Comparison of ENCODE assay signal across 21 mouse cellular contexts in the genomic region with DNA sequence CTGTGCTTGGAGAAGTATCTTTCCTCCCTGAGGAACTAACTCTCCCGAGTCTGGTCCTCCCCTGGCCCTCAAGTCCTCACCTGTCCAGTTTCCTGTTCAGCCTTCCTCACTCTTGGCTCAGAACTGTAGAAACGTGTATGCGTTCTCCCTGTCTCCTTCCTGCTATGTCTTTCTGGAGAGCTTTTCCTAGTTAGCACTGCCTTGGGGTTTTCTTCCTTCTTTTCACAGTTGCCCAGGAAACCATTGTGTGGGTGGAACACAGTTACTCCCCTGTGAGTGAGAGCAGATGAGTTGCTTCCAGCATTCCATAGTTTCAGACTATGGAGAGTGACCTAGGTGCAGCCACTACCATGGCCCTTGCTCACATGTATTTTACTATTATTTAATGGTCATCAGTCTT. TPM values are rescaled to one million over a fixed set of nuclear protein-coding genes. Genes with fewer than 3 reads are reported as not detected.
A peak's percentile ranks its signal among the peaks of the same experiment; 100 is the strongest.
DNase-seq lines count a peak whose midpoint lies in the region; ATAC-seq and TF ChIP-seq lines count a peak whose summit lies in the region.
"Had no signal": no experiment of that assay in that cellular context is flagged by ENCODE, and none has a peak within 500 bp of the region (broad histone marks: within the 10 kb centered on the region; RNA-seq: fewer than 3 reads in every experiment).

No protein-coding gene starts in this region.

- H3K9me3 ChIP-seq in hindbrain, embryonic 13.5 days: no peaks in the 10 kb centered on the region
- H3K9me3 ChIP-seq in hindbrain, embryonic 14.5 days (ENCODE audit: control insufficient read depth, low read length): no peaks in the 10 kb centered on the region
- no peaks in the 10 kb centered on the region for H3K9me3 ChIP-seq in lung, postnatal 0 days (ENCODE audit: low read length)
- H3K9me3 ChIP-seq in stomach, postnatal 0 days (ENCODE audit: control insufficient read depth, low read length): no peaks in the 10 kb centered on the region
- no peaks in the 10 kb centered on the region for H3K9me3 ChIP-seq in kidney, embryonic 15.5 days (replicated peaks)
- H3K9me3 ChIP-seq: forebrain, embryonic 12.5 days; heart, embryonic 13.5 days; liver, embryonic 12.5 days had no signal

- no peak for DNase-seq in hindbrain, embryonic 14.5 days (ENCODE audit: low spot score)
- DNase-seq in lung, postnatal 0 days (ENCODE audit: low spot score): peak; percentile 36
- no peak for DNase-seq in lung, postnatal 25 days (ENCODE audit: low spot score)
- DNase-seq in frontal cortex, postnatal 36 days (ENCODE audit: low spot score in 2 of 2): peak; percentile 33 to 77
- peak; percentile 14 for DNase-seq in stomach, postnatal 0 days (ENCODE audit: low spot score)
- DNase-seq in ovary, postnatal 36 days (ENCODE audit: low spot score): no peak
- DNase-seq: adrenal gland, postnatal 25 days; gastrocnemius, postnatal 36 days; kidney, adult 9 months; layer of hippocampus, postnatal 36 days; spleen, adult 18-20 months had no signal

- ATAC-seq in hindbrain, embryonic 13.5 days (ENCODE audit: low FRiP score): no peak
- no peak for ATAC-seq in hindbrain, embryonic 14.5 days (ENCODE audit: low FRiP score)
- ATAC-seq in lung, postnatal 0 days: peak; percentile 50
- 0 out of 2 replicates have a peak, but pooled peaks have one; percentile 11 for ATAC-seq in stomach, postnatal 0 days (ENCODE audit: low FRiP score, low TSS enrichment)
- no peak for ATAC-seq in kidney, embryonic 15.5 days (replicated peaks; ENCODE audit: low FRiP score)
- ATAC-seq: liver, embryonic 12.5 days had no signal

- no peak for TF ChIP-seq EP300 in lung, postnatal 0 days (IDR thresholded peaks at IDR 0.05)
- no peak for TF ChIP-seq EP300 in stomach, postnatal 0 days (optimal IDR thresholded peaks at IDR 0.05)

- H3K27me3 ChIP-seq in hindbrain, embryonic 13.5 days: no peaks in the 10 kb centered on the region
- H3K27me3 ChIP-seq in hindbrain, embryonic 14.5 days (ENCODE audit: control insufficient read depth, insufficient read depth, low read length): no peaks in the 10 kb centered on the region
- no peaks in the 10 kb centered on the region for H3K27me3 ChIP-seq in lung, postnatal 0 days (replicated peaks; ENCODE audit: insufficient read depth, low read length)
- H3K27me3 ChIP-seq in stomach, postnatal 0 days (ENCODE audit: control insufficient read depth, insufficient read depth, low read length): no peaks in the 10 kb centered on the region
- no peaks in the 10 kb centered on the region for H3K27me3 ChIP-seq in kidney, embryonic 15.5 days
- H3K27me3 ChIP-seq: forebrain, embryonic 12.5 days; heart, embryonic 13.5 days; liver, embryonic 12.5 days had no signal

- no peak overlapping the region for H3K4me2 ChIP-seq in hindbrain, embryonic 13.5 days
- H3K4me2 ChIP-seq in hindbrain, embryonic 14.5 days (replicated peaks): no peak overlapping the region
- H3K4me2 ChIP-seq in lung, postnatal 0 days (replicated peaks; ENCODE audit: low read depth, low read length): no peak overlapping the region
- no peak overlapping the region for H3K4me2 ChIP-seq in stomach, postnatal 0 days (replicated peaks; ENCODE audit: low read depth)
- H3K4me2 ChIP-seq in kidney, embryonic 15.5 days: no peak overlapping the region
- H3K4me2 ChIP-seq: forebrain, embryonic 12.5 days; heart, embryonic 13.5 days; liver, embryonic 12.5 days; midbrain, embryonic 11.5 days had no signal

- 48% methylated on average over 3 of the region's 3 CpGs for WGBS in hindbrain, embryonic 13.5 days
- 49% methylated on average over 3 of the region's 3 CpGs for WGBS in hindbrain, embryonic 14.5 days
- WGBS in lung, postnatal 0 days: 39% methylated on average over 3 of the region's 3 CpGs
- 36% methylated on average over 3 of the region's 3 CpGs for whole genome bisulfite sequencing in stomach, postnatal 0 days
- WGBS in kidney, embryonic 15.5 days: 71% methylated on average over 3 of the region's 3 CpGs

- H3K4me3 ChIP-seq in hindbrain, embryonic 13.5 days: no peak overlapping the region
- no peak overlapping the region for H3K4me3 ChIP-seq in hindbrain, embryonic 14.5 days (replicated peaks; ENCODE audit: low read length)
- no peak overlapping the region for H3K4me3 ChIP-seq in lung, postnatal 0 days (ENCODE audit: low read depth, low read length)
- H3K4me3 ChIP-seq in stomach, postnatal 0 days (ENCODE audit: low read depth, low read length): no peak overlapping the region
- H3K4me3 ChIP-seq in kidney, embryonic 15.5 days (replicated peaks): no peak overlapping the region
- H3K4me3 ChIP-seq: forebrain, embryonic 12.5 days; heart, embryonic 13.5 days; liver, embryonic 12.5 days; myocyte had no signal

- 0 out of 2 replicates have a peak, but pooled peaks cover 4% of the 10 kb centered on the region for H3K4me1 ChIP-seq in hindbrain, embryonic 13.5 days (replicated peaks)
- no peaks in the 10 kb centered on the region for H3K4me1 ChIP-seq in hindbrain, embryonic 14.5 days (replicated peaks; ENCODE audit: control insufficient read depth, insufficient read depth, low read length)
- H3K4me1 ChIP-seq in lung, postnatal 0 days (ENCODE audit: insufficient read depth, low read depth, low read length): no peaks in the 10 kb centered on the region
- no peaks in the 10 kb centered on the region for H3K4me1 ChIP-seq in stomach, postnatal 0 days (replicated peaks; ENCODE audit: control insufficient read depth, insufficient read depth)
- no peaks in the 10 kb centered on the region for H3K4me1 ChIP-seq in kidney, embryonic 15.5 days
- H3K4me1 ChIP-seq: heart, embryonic 13.5 days had no signal

- no peak for TF ChIP-seq CTCF in lung, postnatal 0 days (IDR thresholded peaks at IDR 0.05)
- no peak for TF ChIP-seq CTCF in stomach, postnatal 0 days (IDR thresholded peaks at IDR 0.05; ENCODE audit: low read depth)

- H3K9ac ChIP-seq in hindbrain, embryonic 13.5 days: no peak overlapping the region
- no peak overlapping the region for H3K9ac ChIP-seq in hindbrain, embryonic 14.5 days
- H3K9ac ChIP-seq in lung, postnatal 0 days (replicated peaks; ENCODE audit: low read depth): no peak overlapping the region
- H3K9ac ChIP-seq in stomach, postnatal 0 days (ENCODE audit: low read length): no peak overlapping the region
- no peak overlapping the region for H3K9ac ChIP-seq in kidney, embryonic 15.5 days
- H3K9ac ChIP-seq: forebrain, embryonic 12.5 days; heart, embryonic 13.5 days; liver, embryonic 12.5 days had no signal

- H3K36me3 ChIP-seq in hindbrain, embryonic 13.5 days: peaks cover 34% of the 10 kb centered on the region
- H3K36me3 ChIP-seq in hindbrain, embryonic 14.5 days (replicated peaks; ENCODE audit: control insufficient read depth, insufficient read depth): peaks cover 36% of the 10 kb centered on the region
- H3K36me3 ChIP-seq in lung, postnatal 0 days (ENCODE audit: insufficient read depth, low read length): no peaks in the 10 kb centered on the region
- peaks cover 12% of the 10 kb centered on the region; the same call in 1 of the 2 replicates for H3K36me3 ChIP-seq in stomach, postnatal 0 days (ENCODE audit: control insufficient read depth, insufficient read depth, low read length)
- H3K36me3 ChIP-seq in kidney, embryonic 15.5 days: peaks cover 68% of the 10 kb centered on the region

- H3K27ac ChIP-seq in hindbrain, embryonic 13.5 days: 0 out of 2 replicates have a peak overlapping the region, but pooled peaks have one; percentile 25
- H3K27ac ChIP-seq in hindbrain, embryonic 14.5 days: no peak overlapping the region
- no peak overlapping the region for H3K27ac ChIP-seq in lung, postnatal 0 days (ENCODE audit: low read length)
- 0 out of 2 replicates have a peak overlapping the region, but pooled peaks have one; percentile 18 for H3K27ac ChIP-seq in stomach, postnatal 0 days (replicated peaks)
- H3K27ac ChIP-seq in kidney, embryonic 15.5 days: no peak overlapping the region
- H3K27ac ChIP-seq: forebrain, embryonic 12.5 days; heart, embryonic 13.5 days; liver, embryonic 12.5 days had no signal

RNA-seq across cellular contexts. Expression of gene N4bp2l1, which starts 30.8 kb away (rescaled TPM):
- polyA plus RNA-seq in hindbrain, embryonic 13.5 days (2015; fragmentation: Nextera tagmentation; extraction: Ambion mirVana): 7.7 and 8.6 TPM in 2 replicates
- 16.6 and 17.5 TPM in 2 replicates for polyA plus RNA-seq in hindbrain, embryonic 14.5 days (2014; fragmentation: Nextera tagmentation; extraction: Ambion mirVana)
- 14.0 and 15.2 TPM in 2 replicates for polyA plus RNA-seq in lung, postnatal 0 days (2015; fragmentation: Nextera tagmentation; extraction: Ambion mirVana)
- polyA plus RNA-seq in stomach, postnatal 0 days (2015; fragmentation: Nextera tagmentation; extraction: Ambion mirVana): 10.5 and 11.9 TPM in 2 replicates
- 4.5 and 5.9 TPM in 2 replicates for polyA plus RNA-seq in kidney, embryonic 15.5 days (2015; fragmentation: Nextera tagmentation; extraction: Ambion mirVana)

RNA-seq across cellular contexts. Expression of gene Brca2, which starts 43.8 kb away (rescaled TPM):
- polyA plus RNA-seq in hindbrain, embryonic 13.5 days (2015; fragmentation: Nextera tagmentation; extraction: Ambion mirVana): 13.6 and 15.6 TPM in 2 replicates
- polyA plus RNA-seq in hindbrain, embryonic 14.5 days (2014; fragmentation: Nextera tagmentation; extraction: Ambion mirVana): 10.4 and 10.9 TPM in 2 replicates
- polyA plus RNA-seq in lung, postnatal 0 days (2015; fragmentation: Nextera tagmentation; extraction: Ambion mirVana): 5.3 and 6.5 TPM in 2 replicates
- 6.1 and 6.6 TPM in 2 replicates for polyA plus RNA-seq in stomach, postnatal 0 days (2015; fragmentation: Nextera tagmentation; extraction: Ambion mirVana)
- 24.0 and 27.4 TPM in 2 replicates for polyA plus RNA-seq in kidney, embryonic 15.5 days (2015; fragmentation: Nextera tagmentation; extraction: Ambion mirVana)

RNA-seq across cellular contexts. Expression of gene Zar1l, which starts 48.3 kb away (rescaled TPM):
- not detected in 2 replicates for polyA plus RNA-seq in hindbrain, embryonic 13.5 days (2015; fragmentation: Nextera tagmentation; extraction: Ambion mirVana)
- polyA plus RNA-seq in hindbrain, embryonic 14.5 days (2014; fragmentation: Nextera tagmentation; extraction: Ambion mirVana): not detected in 2 replicates
- polyA plus RNA-seq in lung, postnatal 0 days (2015; fragmentation: Nextera tagmentation; extraction: Ambion mirVana): not detected in 2 replicates
- polyA plus RNA-seq in stomach, postnatal 0 days (2015; fragmentation: Nextera tagmentation; extraction: Ambion mirVana): not detected in 2 replicates
- not detected in 2 replicates for polyA plus RNA-seq in kidney, embryonic 15.5 days (2015; fragmentation: Nextera tagmentation; extraction: Ambion mirVana)
- polyA plus RNA-seq: C2C12; embryonic facial prominence, embryonic 14.5 days; forebrain, embryonic 12.5 days; heart, embryonic 13.5 days; liver, embryonic 12.5 days; midbrain, embryonic 11.5 days; myocyte; stomach, embryonic 16.5 days had no signal

Comparison
In these comparisons a context has a peak if more than half of its experiments do, and no peak if none do; other contexts are left out.
1. H3K27ac ChIP-seq: peak in hindbrain, embryonic 13.5 days (single experiment) and stomach, postnatal 0 days (single experiment); none in hindbrain, embryonic 14.5 days (single experiment), lung, postnatal 0 days (single experiment) and kidney, embryonic 15.5 days (single experiment).
2. DNase-seq: peak in lung, postnatal 0 days (single experiment), frontal cortex, postnatal 36 days (2 of 2) and stomach, postnatal 0 days (single experiment); none in hindbrain, embryonic 14.5 days (single experiment), lung, postnatal 25 days (single experiment) and ovary, postnatal 36 days (single experiment).
3. ATAC-seq: peak in lung, postnatal 0 days (single experiment) and stomach, postnatal 0 days (single experiment); none in hindbrain, embryonic 13.5 days (single experiment), hindbrain, embryonic 14.5 days (single experiment) and kidney, embryonic 15.5 days (single experiment).